ENCODE assay signal across 15 mouse cellular contexts in genomic region chr2:49276017-49276722, GRCm38 (mm10).
DNase-seq lines count a peak whose midpoint lies in the region; ATAC-seq lines count a peak whose summit lies in the region.
"Had no signal": no experiment of that assay in that cellular context is flagged by ENCODE, and none has a peak within 500 bp of the region (broad histone marks: within the 10 kb centered on the region; RNA-seq: fewer than 3 reads in every experiment).

No protein-coding gene starts in this region.

- ATAC-seq in common myeloid progenitor, adult 5-6 weeks (replicated peaks; ENCODE audit: low read depth, poor library complexity, severe bottlenecking), result peak; percentile 91
- ATAC-seq in megakaryocyte progenitor cell, adult 5-6 weeks (replicated peaks; ENCODE audit: poor library complexity), result peak; percentile 95
- ATAC-seq: forebrain, embryonic 16.5 days; Patski had no signal

- peak; percentile 54 for DNase-seq in 416B (ENCODE audit: low read depth)
- DNase-seq in A20 (ENCODE audit: low read depth, low spot score), result peak; percentile 42
- DNase-seq in retina, postnatal 1 day, result no peak
- DNase-seq in neural tube, embryonic 10.5 days (ENCODE audit: extremely low spot score, low spot score), result no peak
- DNase-seq in natural killer cell, adult 2 months (ENCODE audit: low spot score in 2 of 2), result no peak
- DNase-seq: adrenal gland, adult 2 months; adrenal gland, postnatal 36 days; cerebellum, adult 11-12 months; cerebellum, adult 9-10 months; cerebellum, postnatal 25 days; gastrocnemius, postnatal 14 days had no signal

Comparison
In these comparisons a context has a peak if more than half of its experiments do, and no peak if none do; other contexts are left out.
1. DNase-seq: peak in 416B (single experiment) and A20 (single experiment); none in retina, postnatal 1 day (single experiment), neural tube, embryonic 10.5 days (single experiment) and natural killer cell, adult 2 months (0 of 2).